Mouse (Mus musculus) bone marrow, adult 2 months (tissue): ENCODE results near the gene Tcea3.

ENCODE experiments used
- CTCF ChIP-seq: fragments of 200-500 bp; IDR thresholded peaks from 2 replicates; pipeline ENCODE4 v1.5.1; 2011; ENCODE audit warnings: low read length, control low read depth; ENCODE audit not compliant: control insufficient read depth, insufficient read depth
- POLR2A ChIP-seq: fragments of 200-500 bp; IDR thresholded peaks from 2 replicates; pipeline ENCODE4 v1.6.1; 2011; ENCODE audit warnings: low read depth, mild to moderate bottlenecking, control low read depth, low read length, borderline replicate concordance; ENCODE audit not compliant: control insufficient read depth

- TF ChIP-seq CTCF (no peak), POLR2A (no peak)
These were observed 12.4 kb downstream of the Tcea3 start for GRCm38 (mm10) chr4:136259916-136260315.
